Mouse (Mus musculus): Measurements from ENCODE around the gene Tspan2. TPM values are rescaled to one million over a fixed set of nuclear protein-coding genes. Genes with fewer than 3 reads are reported as not detected.

Tspan2 gene
- 10.5 TPM for polyA plus RNA-seq (2014; fragmentation: Illumina TruSeq; extraction: RNeasy Lipid Tissue Mini Kit (QIAGEN cat#74804); ENCODE audit: low read depth, low replicate concordance)

GRCm38 (mm10) chr3:102734313-102735030, at the start of gene Tspan2:
Gene Tspan2, plus strand, starts transcription at chr3:102734529.

GRCm38 (mm10) chr3:102782618-102783017, 48.3 kb downstream of the Tspan2 start, which contains the start of gene Tshb:
Gene Tshb, minus strand, starts transcription at chr3:102782718.

Other genes with a start within 250 kb of the Tspan2 start
- gene Tshb, start 48.2 kb downstream of the Tspan2 start, polyA plus RNA-seq (2014; fragmentation: Illumina TruSeq; extraction: RNeasy Lipid Tissue Mini Kit (QIAGEN cat#74804); ENCODE audit: low read depth, low replicate concordance) = not detected
- not detected for gene Sycp1, start 201.6 kb downstream of the Tspan2 start, polyA plus RNA-seq (2014; fragmentation: Illumina TruSeq; extraction: RNeasy Lipid Tissue Mini Kit (QIAGEN cat#74804); ENCODE audit: low read depth, low replicate concordance)
- gene Nr1h5, start 229.6 kb downstream of the Tspan2 start, polyA plus RNA-seq (2014; fragmentation: Illumina TruSeq; extraction: RNeasy Lipid Tissue Mini Kit (QIAGEN cat#74804); ENCODE audit: low read depth, low replicate concordance) = not detected

All from kidney, adult 10 weeks (tissue).